In genomic region chr13:100730153-100730860, GRCm38 (mm10) we compare ENCODE assay signal across 8 mouse cellular contexts. TPM values are rescaled to one million over a fixed set of nuclear protein-coding genes. Genes with fewer than 3 reads are reported as not detected.
DNase-seq lines count a peak whose midpoint lies in the region; ATAC-seq and TF ChIP-seq lines count a peak whose summit lies in the region.

No protein-coding gene starts in this region.

- no peaks in the 10 kb centered on the region for H3K27me3 ChIP-seq in forebrain, embryonic 10.5 days (ENCODE audit: poor library complexity, severe bottlenecking)
- H3K27me3 ChIP-seq in intestine, embryonic 16.5 days (replicated peaks; ENCODE audit: control insufficient read depth, insufficient read depth, low read length): no peaks in the 10 kb centered on the region

- H3K27ac ChIP-seq in left cerebral cortex, adult 2 months: peak overlapping the region; percentile 38
- H3K27ac ChIP-seq in forebrain, embryonic 10.5 days: peak overlapping the region; percentile 94
- H3K27ac ChIP-seq in intestine, embryonic 16.5 days (ENCODE audit: low read length): peak overlapping the region; percentile 94

- H3K4me1 ChIP-seq in forebrain, embryonic 10.5 days: peaks cover 14% of the 10 kb centered on the region
- peaks cover 8% of the 10 kb centered on the region for H3K4me1 ChIP-seq in intestine, embryonic 16.5 days (ENCODE audit: control insufficient read depth, insufficient read depth, low read length)

- no peaks in the 10 kb centered on the region for H3K9me3 ChIP-seq in forebrain, embryonic 10.5 days
- H3K9me3 ChIP-seq in intestine, embryonic 16.5 days (ENCODE audit: control insufficient read depth, low read length): no peaks in the 10 kb centered on the region

- peak overlapping the region; percentile 86 for H3K9ac ChIP-seq in intestine, embryonic 16.5 days (ENCODE audit: low read depth, low read length)

- intact Hi-C loops in left cerebral cortex, adult 2 months (cut with DNase I): loop anchor here (5.0 kb wide), 2 partner anchors 78 to 102 kb away; partner anchors contain the start of genes Ak6, Rad17, Slc30a5 and Taf9

- no peak for DNase-seq in left cerebral cortex, adult 2 months (ENCODE audit: extremely low spot score in 1 of 2, low spot score in 2 of 2)
- no peak for DNase-seq in left cerebral cortex, adult 8-10 months (ENCODE audit: low spot score in 2 of 2)
- peak; percentile 6 for DNase-seq in T-cell, adult 2 months (ENCODE audit: low spot score)
- no peak for DNase-seq in forebrain, embryonic 10.5 days (ENCODE audit: extremely low spot score, low spot score)
- DNase-seq in retina, embryonic 14.5 days (ENCODE audit: low spot score): no peak
- DNase-seq in right cerebral cortex, adult 18-20 months: no peak

- TF ChIP-seq CTCF in left cerebral cortex, adult 2 months (IDR thresholded peaks at IDR 0.05): no peak

- WGBS in forebrain, embryonic 10.5 days: 2% methylated on average over 30 of the region's 30 CpGs
- under 1% methylated on average over 30 of the region's 30 CpGs for WGBS in intestine, embryonic 16.5 days

- peaks cover 45% of the 10 kb centered on the region for H3K36me3 ChIP-seq in forebrain, embryonic 10.5 days (replicated peaks)
- H3K36me3 ChIP-seq in intestine, embryonic 16.5 days (ENCODE audit: control insufficient read depth, insufficient read depth, low read length): peaks cover 5% of the 10 kb centered on the region; the same call in 1 of the 2 replicates

- ATAC-seq in intestine, embryonic 16.5 days: peak; percentile 88
- ATAC-seq in megakaryocyte, adult 5-6 weeks (ENCODE audit: poor library complexity, severe bottlenecking): peak; percentile 67

- H3K4me2 ChIP-seq in intestine, embryonic 16.5 days (ENCODE audit: low read depth, low read length): peak overlapping the region; percentile 64

- peak overlapping the region; percentile 64 for H3K4me3 ChIP-seq in left cerebral cortex, adult 2 months
- H3K4me3 ChIP-seq in forebrain, embryonic 10.5 days: peak overlapping the region; percentile 92
- peak overlapping the region; percentile 76 for H3K4me3 ChIP-seq in intestine, embryonic 16.5 days (ENCODE audit: low read length)

RNA-seq across cellular contexts. Expression of gene Cdk7, which starts 0.4 kb away (rescaled TPM):
- 10 to 100 TPM; 37.4 to 43.9 TPM for total RNA-seq in left cerebral cortex, adult 2 months (2021)
- 10 to 100 TPM; 39.9 to 42.9 (median 41.5) TPM for total RNA-seq in left cerebral cortex, adult 8-10 months (2022)
- 99.7 and 101 TPM in 2 replicates for polyA plus RNA-seq in forebrain, embryonic 10.5 days (2016; fragmentation: Nextera tagmentation; extraction: Ambion mirVana)
- polyA plus RNA-seq in intestine, embryonic 16.5 days (2015; fragmentation: Nextera tagmentation; extraction: Ambion mirVana): 71.5 and 78.7 TPM in 2 replicates
- 26.1 and 27.2 TPM in 2 replicates for total RNA-seq in megakaryocyte, adult 5-6 weeks (2015)
- total RNA-seq in megakaryocyte, adult 5-6 weeks (2017): 22.2 and 22.6 TPM in 2 replicates

RNA-seq across cellular contexts. Expression of gene Mrps36, which starts 14.2 kb away (rescaled TPM):
- total RNA-seq in left cerebral cortex, adult 2 months (2021): 10 to 100 TPM; 51.1 to 51.6 TPM
- 10 to 100 TPM; 46.2 to 56.1 (median 54.7) TPM for total RNA-seq in left cerebral cortex, adult 8-10 months (2022)
- 139 and 152 TPM in 2 replicates for polyA plus RNA-seq in forebrain, embryonic 10.5 days (2016; fragmentation: Nextera tagmentation; extraction: Ambion mirVana)
- polyA plus RNA-seq in intestine, embryonic 16.5 days (2015; fragmentation: Nextera tagmentation; extraction: Ambion mirVana): 296 and 320 TPM in 2 replicates
- total RNA-seq in megakaryocyte, adult 5-6 weeks (2015): 53.2 and 56.6 TPM in 2 replicates
- 47.2 and 52.2 TPM in 2 replicates for total RNA-seq in megakaryocyte, adult 5-6 weeks (2017)

RNA-seq across cellular contexts. Expression of gene Cenph, which starts 45.4 kb away (rescaled TPM):
- total RNA-seq in left cerebral cortex, adult 2 months (2021): 1 to 10 TPM in 1 of 2 experiments, under 1 TPM in 1; 0.75 to 1.1 TPM
- 1 to 10 TPM in 3 of 4 experiments, under 1 TPM in 1; 0.81 to 1.5 (median 1.2) TPM for total RNA-seq in left cerebral cortex, adult 8-10 months (2022)
- 73.4 and 74.5 TPM in 2 replicates for polyA plus RNA-seq in forebrain, embryonic 10.5 days (2016; fragmentation: Nextera tagmentation; extraction: Ambion mirVana)
- polyA plus RNA-seq in intestine, embryonic 16.5 days (2015; fragmentation: Nextera tagmentation; extraction: Ambion mirVana): 22.6 and 29.0 TPM in 2 replicates
- total RNA-seq in megakaryocyte, adult 5-6 weeks (2015): 36.9 and 44.5 TPM in 2 replicates
- total RNA-seq in megakaryocyte, adult 5-6 weeks (2017): 31.4 and 39.6 TPM in 2 replicates

RNA-seq across cellular contexts. Expression of gene Ccnb1, which starts 56.1 kb away (rescaled TPM):
- under 1 TPM; 0.84 TPM for total RNA-seq in left cerebral cortex, adult 2 months (2021)
- 1 to 10 TPM in 1 of 4 experiments, under 1 TPM in 3; 0.43 to 1.3 (median 0.78) TPM for total RNA-seq in left cerebral cortex, adult 8-10 months (2022)
- 495 and 524 TPM in 2 replicates for polyA plus RNA-seq in forebrain, embryonic 10.5 days (2016; fragmentation: Nextera tagmentation; extraction: Ambion mirVana)
- polyA plus RNA-seq in intestine, embryonic 16.5 days (2015; fragmentation: Nextera tagmentation; extraction: Ambion mirVana): 169 and 199 TPM in 2 replicates
- total RNA-seq in megakaryocyte, adult 5-6 weeks (2015): 133 and 142 TPM in 2 replicates
- 188 and 197 TPM in 2 replicates for total RNA-seq in megakaryocyte, adult 5-6 weeks (2017)

Comparison
In these comparisons a context has a peak if more than half of its experiments do, and no peak if none do; other contexts are left out.
1. H3K27ac ChIP-seq: peak in every context shown above with its lines; median percentile 94 in forebrain, embryonic 10.5 days; 94 in intestine, embryonic 16.5 days; 38 in left cerebral cortex, adult 2 months.
2. RNA of gene Cenph, which starts 45.4 kb away (total RNA-seq): 31.4 to 44.5 TPM in megakaryocyte, adult 5-6 weeks; 0.81 to 1.5 TPM in left cerebral cortex, adult 8-10 months and 0.75 to 1.1 TPM in left cerebral cortex, adult 2 months; every median in the first group is over 10 times any median in the second.
3. Peak in every context shown above with its lines, with median percentiles within 50 percentile points of each other: H3K4me3 ChIP-seq.